Mouse (Mus musculus) lung, postnatal 25 days (tissue): ENCODE measurements around the gene Crybb2.

ENCODE experiments used
- DNase-seq: peaks from one replicate; pipeline ENCODE4 v3.0.0; 2022; ENCODE audit warnings: low spot score

The Crybb2 gene

GRCm38 (mm10) chr5:113090077-113090690, 20.3 kb upstream of the Crybb2 start:
- DNase-seq = no peak

GRCm38 (mm10) chr5:113087465-113087864, 17.5 kb upstream of the Crybb2 start:
- DNase-seq = no peak

DNA sequence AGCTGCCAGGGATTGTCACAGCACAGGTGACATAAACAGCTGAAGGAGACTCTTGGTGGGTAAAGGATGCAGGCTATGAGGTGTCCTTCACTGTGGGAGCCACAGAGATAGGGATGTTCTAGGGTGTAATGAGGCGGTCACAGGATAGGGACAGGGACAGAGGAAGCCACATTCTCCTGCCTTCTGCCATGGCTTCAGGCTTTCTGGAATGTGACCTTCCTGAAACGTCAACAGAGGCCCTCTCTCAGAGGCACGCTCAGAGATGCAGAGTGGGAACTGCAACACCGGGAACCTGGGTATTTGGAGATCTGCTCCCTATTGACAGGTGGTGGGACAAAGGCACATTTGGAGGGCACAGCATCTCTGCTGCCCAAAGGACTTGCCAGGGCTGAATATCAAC, 17.1 kb upstream of the Crybb2 start:
- DNase-seq = no peak

GRCm38 (mm10) chr5:113086439-113086838, 16.5 kb upstream of the Crybb2 start:
- no peak for DNase-seq

GRCm38 (mm10) chr5:113085931-113086330, 16.0 kb upstream of the Crybb2 start:
- DNase-seq = no peak

DNA sequence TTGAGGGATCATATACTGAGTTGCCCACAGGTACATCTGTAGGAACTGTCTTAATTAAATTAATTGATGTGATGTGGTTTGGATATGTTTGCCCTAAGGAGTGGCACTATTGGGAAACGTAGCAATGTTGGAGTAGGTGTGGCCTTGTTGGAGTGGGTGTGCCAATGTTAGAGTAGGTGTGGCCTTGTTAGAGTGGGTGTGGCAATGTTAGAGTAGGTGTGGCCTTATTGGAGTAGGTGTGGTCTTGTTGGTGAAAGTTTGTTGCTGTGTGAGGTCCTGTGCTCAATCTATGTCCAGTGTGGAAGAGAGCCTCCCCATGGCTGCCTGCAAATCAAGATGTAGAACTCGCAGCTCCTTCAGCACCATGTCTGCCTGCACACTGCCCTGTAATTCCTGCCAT, 14.4 kb upstream of the Crybb2 start:
- no peak for DNase-seq

- DNase-seq = no peak
These were observed 12.6 kb upstream of the Crybb2 start for GRCm38 (mm10) chr5:113082356-113083168.

DNA sequence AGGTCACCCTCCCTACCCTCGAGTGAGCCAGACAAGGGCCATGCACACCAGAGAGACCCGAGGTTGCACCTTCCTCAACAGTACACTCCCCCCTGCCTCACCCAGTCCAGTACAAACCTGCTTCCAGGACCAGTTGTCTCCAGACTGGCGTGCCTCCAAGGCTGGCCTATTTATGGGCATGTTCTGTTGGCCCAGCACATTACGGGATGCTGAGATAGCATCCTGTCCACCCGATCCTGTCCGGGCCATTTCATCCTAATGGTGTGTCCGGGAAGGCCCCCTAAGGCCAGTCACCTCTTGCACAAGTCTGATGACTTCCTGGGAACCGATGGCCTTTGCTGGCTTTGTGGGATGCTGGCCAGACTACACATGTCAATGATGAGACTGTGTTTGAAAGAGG, 11.5 kb upstream of the Crybb2 start, which contains the start of gene Crybb3:
Crybb3 (minus strand) TSS at position 146 of the 400 bp plus-strand sequence.
- no peak for DNase-seq

DNA sequence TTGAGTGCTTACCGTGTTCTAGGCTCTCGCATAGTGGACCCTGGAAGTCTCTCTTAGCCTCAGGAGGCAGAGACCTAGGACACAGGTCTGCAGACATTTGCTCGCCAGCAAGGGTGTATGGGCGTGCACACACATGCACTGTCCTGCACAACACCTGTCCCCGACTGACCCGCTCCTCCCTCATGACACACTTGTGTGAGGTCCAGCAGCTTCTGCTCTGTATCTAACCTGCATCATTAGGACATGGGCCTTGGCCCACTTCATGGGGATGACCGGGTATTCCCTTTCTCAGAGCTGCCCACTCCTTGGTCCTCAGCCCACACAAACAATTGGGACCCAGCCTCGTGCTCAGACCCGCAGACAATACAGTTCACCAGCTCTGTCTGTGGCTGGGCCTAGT, 11.1 kb upstream of the Crybb2 start:
- no peak for DNase-seq

DNA sequence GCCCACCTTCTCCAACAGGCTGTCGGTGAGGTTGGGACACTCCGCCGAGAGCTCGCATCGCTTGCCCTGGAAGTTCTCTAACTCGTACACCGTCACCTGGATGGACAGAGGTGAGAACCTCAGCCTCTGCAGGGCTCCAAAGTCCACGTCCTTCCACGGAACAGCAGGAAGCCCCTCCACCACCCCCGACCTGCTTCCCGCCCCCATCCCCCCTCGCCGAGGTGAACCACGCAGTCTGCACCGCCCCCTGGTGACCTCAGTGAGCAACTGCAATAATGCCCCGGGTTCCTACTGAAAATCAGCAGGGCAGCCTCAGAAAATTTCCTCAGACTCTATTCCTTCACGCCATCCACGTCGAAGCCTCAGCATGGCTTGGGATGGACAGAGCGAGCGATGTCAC, 9.9 kb upstream of the Crybb2 start:
- no peak for DNase-seq

DNA sequence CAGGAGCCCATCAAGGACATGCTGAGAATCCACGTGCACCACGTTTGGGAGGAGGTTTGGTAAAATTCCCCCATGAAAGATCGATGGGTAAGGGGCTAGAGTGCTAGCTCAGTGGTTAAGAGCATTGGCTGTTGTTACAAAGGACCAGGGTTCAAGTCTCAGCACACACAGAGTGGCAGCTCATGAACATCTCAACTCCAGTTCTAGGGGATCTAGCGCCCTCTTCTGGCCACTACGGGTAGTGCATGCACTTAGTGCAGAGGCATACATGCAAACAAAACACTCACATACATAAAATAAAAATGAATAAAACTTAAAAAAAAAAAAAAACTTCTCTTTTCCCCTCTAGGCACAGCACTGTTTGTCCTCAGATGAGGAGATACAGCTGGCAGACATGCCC, 8.8 kb upstream of the Crybb2 start:
- no peak for DNase-seq

DNA sequence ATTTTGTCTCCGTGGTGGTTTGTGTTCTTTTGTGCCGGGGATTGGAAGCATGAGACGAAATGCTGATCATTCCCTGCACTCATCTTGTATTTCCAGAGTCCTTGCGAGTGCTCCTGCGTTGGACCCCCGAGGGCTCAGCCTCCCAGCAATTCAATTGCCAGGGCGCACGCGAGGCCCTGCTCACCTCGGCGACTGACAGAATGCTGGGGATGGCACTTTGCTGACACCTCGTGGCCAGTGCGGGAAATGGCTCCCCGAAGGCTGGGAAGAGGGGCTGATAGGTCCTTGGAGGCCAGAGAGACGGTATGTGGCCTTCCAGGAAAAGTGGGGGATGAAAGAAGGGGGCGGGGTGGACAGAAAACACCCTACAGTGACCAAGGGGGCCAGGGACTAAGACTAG, 15.6 kb downstream of the Crybb2 start:
- peak; percentile 76 for DNase-seq

DNA sequence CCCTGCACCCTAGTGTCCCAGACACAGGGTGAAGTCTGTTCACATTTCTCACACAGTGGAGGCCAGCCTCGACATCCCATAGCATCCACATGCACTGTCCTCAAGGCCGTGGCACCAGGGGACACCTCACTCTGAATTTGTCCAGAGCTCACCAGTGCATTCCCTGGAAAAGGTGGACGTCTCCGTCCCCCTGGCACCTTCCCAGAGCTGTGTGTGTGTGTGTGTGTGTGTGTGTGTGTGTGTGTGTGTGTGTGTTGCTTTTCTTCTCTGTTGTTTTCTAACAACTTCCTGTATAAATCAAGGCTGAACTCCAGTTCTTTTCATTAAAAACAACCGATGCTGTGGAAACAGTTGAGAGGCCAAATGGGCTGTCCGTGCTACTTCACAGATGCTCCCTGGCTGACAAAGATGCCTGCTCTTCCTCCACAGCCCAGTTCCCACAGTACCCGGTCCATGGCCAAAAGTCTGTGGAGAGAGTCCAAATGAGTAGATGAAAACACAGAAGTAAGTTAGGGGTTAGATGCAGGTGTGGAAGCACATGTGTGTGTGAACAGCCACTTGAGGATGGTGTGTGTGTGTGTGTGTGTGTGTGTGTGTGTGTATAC, 19.2 kb downstream of the Crybb2 start:
- no peak for DNase-seq

GRCm38 (mm10) chr5:113049876-113050275, 20.0 kb downstream of the Crybb2 start:
- DNase-seq = no peak

DNA sequence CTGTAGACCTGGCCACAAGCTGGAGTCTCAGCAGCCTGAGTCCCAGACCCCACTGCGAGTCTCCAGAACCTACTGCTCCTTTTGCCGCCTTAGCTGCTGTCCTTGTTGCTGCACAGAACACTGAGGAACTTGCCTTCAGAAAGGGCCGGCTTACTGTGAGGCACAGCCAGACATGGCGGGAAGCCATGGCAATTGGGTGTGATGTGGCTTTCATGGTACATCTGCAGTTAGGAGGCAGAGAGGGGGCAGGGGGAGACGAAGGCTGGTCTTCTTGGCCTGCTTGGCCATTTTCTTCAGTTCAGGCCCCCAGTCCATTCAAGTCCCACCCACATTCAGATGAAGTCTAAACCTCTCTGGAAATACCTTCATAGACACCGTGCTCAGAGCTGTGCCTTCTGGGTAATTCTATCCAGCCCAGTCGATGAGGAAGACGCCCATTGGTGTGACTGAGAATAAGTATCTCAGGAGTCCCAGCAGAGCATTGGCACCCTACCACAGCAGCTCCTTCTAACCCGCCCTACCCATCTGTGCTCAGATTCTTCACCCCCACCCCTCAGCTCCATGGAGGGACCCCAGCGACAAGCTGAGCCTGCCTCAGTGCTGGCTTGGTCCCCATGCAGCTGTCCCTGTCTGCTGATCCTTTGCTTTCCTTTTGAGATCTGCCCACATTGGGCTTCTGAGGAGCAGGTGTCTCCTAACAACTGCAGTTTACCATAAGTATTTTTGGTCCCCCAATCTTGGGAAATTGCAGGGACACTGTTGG, 24.2 kb downstream of the Crybb2 start:
- no peak for DNase-seq

- no peak for DNase-seq
These were observed 26.4 kb downstream of the Crybb2 start for GRCm38 (mm10) chr5:113043531-113043930.

- peak; percentile 45 for DNase-seq
These were observed 28.3 kb downstream of the Crybb2 start for GRCm38 (mm10) chr5:113041567-113042071.

- DNase-seq = no peak
These were observed 29.1 kb downstream of the Crybb2 start for GRCm38 (mm10) chr5:113040776-113041175.

DNA sequence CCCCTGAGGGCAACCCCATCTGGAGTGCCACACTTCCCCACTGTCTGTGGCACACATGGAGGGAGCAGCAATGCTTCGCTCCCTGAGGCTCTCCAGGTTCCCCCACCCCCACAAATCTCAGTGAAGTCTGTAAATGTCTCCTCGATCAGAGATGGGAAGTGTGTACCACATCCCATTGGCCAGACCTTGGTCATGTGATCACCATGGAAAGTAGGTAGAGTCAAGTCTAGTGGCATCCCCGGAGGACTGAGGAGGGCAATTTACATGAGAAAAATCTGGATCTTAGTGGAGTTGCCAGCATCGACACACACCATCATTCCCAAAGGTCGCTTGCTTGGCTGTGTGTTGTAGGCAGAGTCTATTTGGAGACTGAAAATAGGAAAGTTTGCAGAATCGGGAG, 31.3 kb downstream of the Crybb2 start:
- no peak for DNase-seq

DNA sequence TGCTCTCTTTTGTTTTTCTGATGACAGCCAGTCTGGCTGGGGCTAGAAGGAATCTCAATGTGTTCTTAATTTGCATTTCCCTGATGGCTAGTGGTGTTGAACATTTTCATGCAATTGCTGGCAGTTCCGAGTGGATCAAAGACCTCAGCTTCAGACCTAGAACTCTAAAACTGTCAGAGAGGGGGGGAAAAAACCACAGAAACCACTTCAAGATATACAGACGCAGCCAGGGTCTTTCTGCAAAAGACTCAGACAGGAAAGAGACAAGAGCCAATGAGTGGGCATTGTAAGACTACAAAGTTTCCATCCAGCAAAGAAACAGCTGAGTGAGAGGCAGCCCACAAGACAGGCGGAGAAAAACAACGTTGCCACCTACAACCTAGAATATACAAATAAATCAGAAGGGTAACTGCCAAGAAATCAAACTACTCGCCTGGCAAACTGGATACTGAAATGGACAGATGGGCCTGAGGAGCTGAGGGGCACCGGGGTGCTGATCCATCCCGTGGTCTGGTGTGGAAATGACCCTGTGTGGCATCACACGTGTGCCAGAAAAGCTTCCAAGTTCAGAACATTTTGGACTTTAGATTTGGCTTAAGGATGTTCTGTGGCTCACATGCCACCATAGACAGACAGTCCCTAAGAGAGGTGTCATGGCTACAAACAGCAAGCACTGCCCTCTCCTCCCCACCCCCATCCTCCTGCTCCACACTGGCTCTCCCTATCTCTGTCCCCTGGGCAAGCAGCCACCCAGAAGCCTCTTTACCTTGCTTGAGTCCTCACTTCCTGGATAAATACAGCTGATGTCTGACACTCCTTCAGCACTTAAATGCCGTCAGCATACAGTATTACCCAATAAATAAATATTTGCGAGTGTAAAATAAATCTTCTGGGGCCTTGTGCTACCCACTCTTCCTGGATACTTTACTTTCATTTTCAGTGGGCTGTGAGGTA, 34.5 kb downstream of the Crybb2 start:
- DNase-seq = peak; percentile 79

DNA sequence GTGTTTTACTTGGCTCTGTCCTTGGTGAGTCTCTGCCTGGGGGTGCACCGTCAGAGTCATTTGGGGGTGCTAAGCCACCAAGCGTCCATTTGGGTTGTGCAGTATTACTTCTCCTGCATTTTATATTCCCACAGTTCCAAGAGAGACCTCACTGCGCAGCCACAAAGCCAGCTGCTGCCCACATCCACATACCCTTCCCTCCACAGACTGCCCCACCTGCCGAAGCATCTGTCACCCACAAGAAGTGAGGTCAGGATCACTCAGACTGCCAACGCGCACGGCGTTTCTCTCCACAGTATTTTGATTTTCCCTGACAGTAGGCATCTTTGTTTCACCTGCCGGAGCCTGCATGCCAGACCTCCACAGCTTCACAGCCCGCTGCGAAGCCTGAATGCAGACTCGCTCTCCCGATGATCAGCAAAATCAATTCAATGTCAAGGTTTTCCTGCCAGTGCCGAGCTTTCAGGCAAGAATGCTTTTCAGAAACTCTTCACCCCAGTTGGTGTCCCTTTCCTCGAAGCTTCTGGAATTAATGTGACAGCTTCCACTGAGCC, 38.6 kb downstream of the Crybb2 start:
- no peak for DNase-seq
